Mouse (Mus musculus): Measurements from ENCODE around the gene Metap2.

DNA sequence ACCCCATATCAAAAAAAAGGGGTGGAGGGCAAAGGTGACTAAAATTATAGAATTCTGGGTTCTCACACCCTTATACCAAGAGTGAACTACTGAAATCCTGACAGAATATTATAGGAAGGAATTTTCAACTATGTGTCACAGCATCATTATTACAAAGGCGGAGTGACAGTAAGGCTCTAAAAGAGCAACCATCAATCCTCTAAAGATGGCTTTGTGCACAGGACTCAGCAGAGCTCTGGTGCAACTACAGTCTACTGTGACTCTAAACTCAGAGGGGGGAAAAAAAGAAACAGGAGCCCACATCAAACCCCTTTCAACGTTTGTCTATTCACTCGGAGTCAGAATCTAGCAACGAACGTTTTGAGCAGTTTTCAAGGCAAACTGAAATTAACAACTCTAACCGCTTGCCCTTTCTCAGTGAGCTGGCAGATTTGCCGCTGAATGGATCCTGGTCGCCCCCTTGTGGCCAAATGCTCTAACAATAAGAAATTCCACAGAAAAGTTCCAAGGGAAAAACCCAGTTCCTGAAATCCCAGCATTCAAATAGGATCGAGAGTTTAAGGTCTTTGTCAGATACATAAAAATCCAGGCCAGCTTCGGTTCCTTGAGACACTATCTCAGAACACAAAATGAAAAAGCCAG lies 84.0 kb downstream of the Metap2 start:
- TF ChIP-seq POLR2A (IDR thresholded peaks at IDR 0.05; ENCODE audit: low read depth, low read length) (no peak), CTCF (IDR thresholded peaks at IDR 0.05; ENCODE audit: extremely low read depth, insufficient read depth, insufficient read length, insufficient replicate concordance) (peak; percentile 52; the same call in 1 of the 2 replicates)
